Mouse (Mus musculus): ENCODE data around the gene Efcab5. TPM values are rescaled to one million over a fixed set of nuclear protein-coding genes. Genes with fewer than 3 reads are reported as not detected.

Efcab5 gene
- total and polyA plus RNA-seq, 2 experiments from 2014 or later, result 0.51 to 0.78 TPM

GRCm38 (mm10) chr11:77194762-77195161 is 6.0 kb upstream of the Efcab5 start:
- TF ChIP-seq CTCF (IDR thresholded peaks at IDR 0.05; ENCODE audit: low read depth), result no peak
- no peak overlapping the region for H3K9ac ChIP-seq (replicated peaks; ENCODE audit: low read length)
- WGBS, result 79% methylated on average over 1 of the region's 1 CpGs
- no peak overlapping the region for H3K4me3 ChIP-seq (ENCODE audit: low read length)
- no peaks in the 10 kb centered on the region for H3K9me3 ChIP-seq (ENCODE audit: low read length)
- H3K4me2 ChIP-seq (ENCODE audit: low read depth, low read length), result no peak overlapping the region
- ATAC-seq (no peak), DNase-seq (ENCODE audit: low spot score) (no peak)
- H3K27ac ChIP-seq, result no peak overlapping the region
- no peaks in the 10 kb centered on the region for H3K27me3 ChIP-seq (ENCODE audit: insufficient read depth, low read length)
- no peaks in the 10 kb centered on the region for H3K4me1 ChIP-seq (ENCODE audit: insufficient read depth, low read length)
- H3K36me3 ChIP-seq (ENCODE audit: insufficient read depth, low read length), result no peaks in the 10 kb centered on the region

- Histone ChIP-seq H3K4me1 (ENCODE audit: insufficient read depth, low read length) (no peaks in the 10 kb centered on the region), H3K9me3 (ENCODE audit: low read length) (no peaks in the 10 kb centered on the region), H3K4me3 (ENCODE audit: low read length) (no peak overlapping the region), H3K27ac (no peak overlapping the region), H3K4me2 (ENCODE audit: low read depth, low read length) (no peak overlapping the region), H3K9ac (replicated peaks; ENCODE audit: low read length) (no peak overlapping the region), H3K36me3 (ENCODE audit: insufficient read depth, low read length) (no peaks in the 10 kb centered on the region), H3K27me3 (ENCODE audit: insufficient read depth, low read length) (no peaks in the 10 kb centered on the region)
- no peak for ATAC-seq
- DNase-seq (ENCODE audit: low spot score), result no peak
- WGBS, result 31% methylated on average over 6 of the region's 6 CpGs
- TF ChIP-seq CTCF (IDR thresholded peaks at IDR 0.05; ENCODE audit: low read depth), result no peak
Measured at GRCm38 (mm10) chr11:77193941-77194553, 5.3 kb upstream of the Efcab5 start.

DNA sequence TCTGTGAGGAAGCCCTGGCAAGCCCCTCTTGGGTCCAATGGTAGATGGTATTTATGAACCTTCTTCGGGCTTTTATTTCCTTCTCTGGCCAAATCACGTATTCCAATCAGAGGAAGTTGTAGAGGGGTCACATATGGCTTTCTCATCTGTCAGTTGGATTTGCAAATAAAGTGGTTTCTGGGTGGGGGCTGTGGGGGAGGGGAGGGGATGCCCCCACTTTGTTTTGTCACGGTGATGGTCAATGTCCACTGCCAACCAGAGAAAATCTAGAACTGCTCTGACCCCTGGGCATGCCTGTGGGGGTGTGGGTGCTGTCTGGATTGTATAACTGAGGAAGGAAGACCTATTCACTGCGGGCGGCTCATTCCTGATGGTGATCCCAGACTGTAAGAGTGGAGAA is 4.6 kb upstream of the Efcab5 start:
- 62% methylated on average over 5 of the region's 5 CpGs for WGBS
- no peak for ATAC-seq
- Histone ChIP-seq H3K4me2 (ENCODE audit: low read depth, low read length) (no peak overlapping the region), H3K27me3 (ENCODE audit: insufficient read depth, low read length) (no peaks in the 10 kb centered on the region), H3K36me3 (ENCODE audit: insufficient read depth, low read length) (no peaks in the 10 kb centered on the region), H3K27ac (no peak overlapping the region), H3K9me3 (ENCODE audit: low read length) (no peaks in the 10 kb centered on the region), H3K4me1 (ENCODE audit: insufficient read depth, low read length) (no peaks in the 10 kb centered on the region), H3K4me3 (ENCODE audit: low read length) (no peak overlapping the region), H3K9ac (replicated peaks; ENCODE audit: low read length) (no peak overlapping the region)
- no peak for DNase-seq (ENCODE audit: low spot score)
- TF ChIP-seq CTCF (IDR thresholded peaks at IDR 0.05; ENCODE audit: low read depth), result no peak

GRCm38 (mm10) chr11:77184926-77185325 is 3.8 kb downstream of the Efcab5 start:
- Histone ChIP-seq H3K27ac (no peak overlapping the region), H3K4me2 (ENCODE audit: low read depth, low read length) (no peak overlapping the region), H3K4me3 (ENCODE audit: low read length) (no peak overlapping the region), H3K4me1 (ENCODE audit: insufficient read depth, low read length) (peaks cover 6% of the 10 kb centered on the region; the same call in 1 of the 2 replicates), H3K27me3 (ENCODE audit: insufficient read depth, low read length) (no peaks in the 10 kb centered on the region), H3K9ac (replicated peaks; ENCODE audit: low read length) (no peak overlapping the region), H3K36me3 (ENCODE audit: insufficient read depth, low read length) (no peaks in the 10 kb centered on the region), H3K9me3 (ENCODE audit: low read length) (no peaks in the 10 kb centered on the region)
- TF ChIP-seq CTCF (IDR thresholded peaks at IDR 0.05; ENCODE audit: low read depth), result no peak
- DNase-seq (ENCODE audit: low spot score) (no peak), ATAC-seq (no peak)
- WGBS, result 53% methylated on average over 2 of the region's 2 CpGs

- H3K4me1 ChIP-seq (ENCODE audit: insufficient read depth, low read length), result peaks cover 6% of the 10 kb centered on the region; the same call in 1 of the 2 replicates
- H3K9ac ChIP-seq (replicated peaks; ENCODE audit: low read length), result no peak overlapping the region
- whole genome bisulfite sequencing, result 36% methylated on average over 2 of the region's 2 CpGs
- H3K4me3 ChIP-seq (ENCODE audit: low read length), result no peak overlapping the region
- no peak for TF ChIP-seq CTCF (IDR thresholded peaks at IDR 0.05; ENCODE audit: low read depth)
- ATAC-seq (no peak), DNase-seq (ENCODE audit: low spot score) (peak; percentile 53)
- H3K27me3 ChIP-seq (ENCODE audit: insufficient read depth, low read length), result no peaks in the 10 kb centered on the region
- no peaks in the 10 kb centered on the region for H3K36me3 ChIP-seq (ENCODE audit: insufficient read depth, low read length)
- no peaks in the 10 kb centered on the region for H3K9me3 ChIP-seq (ENCODE audit: low read length)
- no peak overlapping the region for H3K27ac ChIP-seq
- H3K4me2 ChIP-seq (ENCODE audit: low read depth, low read length), result no peak overlapping the region
Measured at GRCm38 (mm10) chr11:77182616-77183015, 6.2 kb downstream of the Efcab5 start.

- Histone ChIP-seq H3K36me3 (ENCODE audit: insufficient read depth, low read length) (no peaks in the 10 kb centered on the region), H3K4me3 (ENCODE audit: low read length) (no peak overlapping the region), H3K27me3 (ENCODE audit: insufficient read depth, low read length) (no peaks in the 10 kb centered on the region), H3K4me1 (ENCODE audit: insufficient read depth, low read length) (peaks cover 6% of the 10 kb centered on the region; the same call in 1 of the 2 replicates), H3K9me3 (ENCODE audit: low read length) (no peaks in the 10 kb centered on the region), H3K4me2 (ENCODE audit: low read depth, low read length) (no peak overlapping the region), H3K9ac (replicated peaks; ENCODE audit: low read length) (no peak overlapping the region), H3K27ac (no peak overlapping the region)
- 71% methylated on average over 2 of the region's 2 CpGs for WGBS
- no peak for ATAC-seq
- no peak for DNase-seq (ENCODE audit: low spot score)
- TF ChIP-seq CTCF (IDR thresholded peaks at IDR 0.05; ENCODE audit: low read depth), result no peak
Measured at GRCm38 (mm10) chr11:77182041-77182440, 6.7 kb downstream of the Efcab5 start.

GRCm38 (mm10) chr11:77181528-77181927 is 7.2 kb downstream of the Efcab5 start:
- Histone ChIP-seq H3K4me1 (ENCODE audit: insufficient read depth, low read length) (peaks cover 6% of the 10 kb centered on the region; the same call in 1 of the 2 replicates), H3K4me3 (ENCODE audit: low read length) (no peak overlapping the region), H3K4me2 (ENCODE audit: low read depth, low read length) (no peak overlapping the region), H3K9me3 (ENCODE audit: low read length) (no peaks in the 10 kb centered on the region), H3K9ac (replicated peaks; ENCODE audit: low read length) (no peak overlapping the region), H3K27ac (no peak overlapping the region), H3K36me3 (ENCODE audit: insufficient read depth, low read length) (no peaks in the 10 kb centered on the region), H3K27me3 (ENCODE audit: insufficient read depth, low read length) (no peaks in the 10 kb centered on the region)
- TF ChIP-seq CTCF (IDR thresholded peaks at IDR 0.05; ENCODE audit: low read depth), result no peak
- ATAC-seq (no peak), DNase-seq (ENCODE audit: low spot score) (no peak)
- 61% methylated on average over 5 of the region's 5 CpGs for WGBS
